19 mouse cellular contexts compared by ENCODE assay signal in genomic region chr16:71973811-71974210, GRCm38 (mm10).
"Had no signal": no experiment of that assay in that cellular context is flagged by ENCODE, and none has a peak within 500 bp of the region (broad histone marks: within the 10 kb centered on the region; RNA-seq: fewer than 3 reads in every experiment).

No protein-coding gene starts in this region.

- H3K27me3 ChIP-seq: midbrain, embryonic 12.5 days; neural tube, embryonic 13.5 days; neural tube, embryonic 15.5 days had no signal

- H3K36me3 ChIP-seq: midbrain, embryonic 10.5 days; midbrain, embryonic 12.5 days; neural tube, embryonic 13.5 days; neural tube, embryonic 15.5 days had no signal

- H3K27ac ChIP-seq: midbrain, embryonic 10.5 days; midbrain, embryonic 12.5 days; neural tube, embryonic 13.5 days; neural tube, embryonic 15.5 days had no signal

- DNase-seq: lung, adult 18-20 months; lung, embryonic 14.5 days; lung, postnatal 10 days; lung, postnatal 4 days; midbrain, embryonic 14.5 days; retina, postnatal 1 day; right cerebral cortex, adult 18-20 months; right cerebral cortex, postnatal 25 days; right cerebral cortex, postnatal 4 days; spleen, adult 18-20 months; thymus, adult 18-20 months; thymus, postnatal 14 days; thymus, postnatal 36 days had no signal

- ATAC-seq: midbrain, embryonic 16.5 days had no signal

- H3K4me3 ChIP-seq: midbrain, embryonic 10.5 days; midbrain, embryonic 12.5 days; myocyte; neural tube, embryonic 13.5 days; neural tube, embryonic 15.5 days had no signal

- H3K9ac ChIP-seq: lung, embryonic 14.5 days; midbrain, embryonic 12.5 days; neural tube, embryonic 13.5 days; neural tube, embryonic 15.5 days had no signal

- H3K4me2 ChIP-seq: lung, embryonic 14.5 days; midbrain, embryonic 12.5 days; neural tube, embryonic 13.5 days; neural tube, embryonic 15.5 days had no signal

- H3K4me1 ChIP-seq: midbrain, embryonic 10.5 days; midbrain, embryonic 12.5 days; neural tube, embryonic 13.5 days; neural tube, embryonic 15.5 days had no signal

- H3K9me3 ChIP-seq: midbrain, embryonic 10.5 days; midbrain, embryonic 12.5 days; neural tube, embryonic 13.5 days; neural tube, embryonic 15.5 days had no signal
